Comparison of ENCODE assay signal across 9 mouse cellular contexts in the genomic region with DNA sequence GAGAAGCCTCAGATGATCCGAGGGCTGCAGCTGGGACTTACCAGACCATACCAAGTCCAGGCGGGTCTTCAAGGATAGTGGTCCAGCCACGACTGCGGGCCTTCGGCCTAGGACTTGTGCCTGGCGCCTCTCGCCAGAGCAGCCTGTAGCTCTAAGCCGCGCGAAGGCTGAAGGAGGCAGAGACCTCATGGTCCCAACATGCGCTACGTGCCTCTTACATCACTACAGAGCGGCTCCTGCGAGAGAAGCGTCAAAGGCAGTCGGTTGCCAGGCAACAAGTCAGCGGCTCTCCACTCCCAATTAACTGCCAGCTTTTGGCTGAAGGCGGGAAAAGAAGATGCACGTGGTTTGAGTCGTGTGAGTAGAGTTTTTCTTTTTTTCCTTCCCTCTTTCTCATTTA. TPM values are rescaled to one million over a fixed set of nuclear protein-coding genes. Genes with fewer than 3 reads are reported as not detected.
DNase-seq lines count a peak whose midpoint lies in the region; ATAC-seq and TF ChIP-seq lines count a peak whose summit lies in the region.
"Had no signal": no experiment of that assay in that cellular context is flagged by ENCODE, and none has a peak within 500 bp of the region (broad histone marks: within the 10 kb centered on the region; RNA-seq: fewer than 3 reads in every experiment).

No protein-coding gene starts in this region.

- H3K9ac ChIP-seq in lung, postnatal 0 days (replicated peaks; ENCODE audit: low read depth): no peak overlapping the region
- no peak overlapping the region for H3K9ac ChIP-seq in neural tube, embryonic 13.5 days
- H3K9ac ChIP-seq: stomach, embryonic 15.5 days had no signal

- no peaks in the 10 kb centered on the region for H3K9me3 ChIP-seq in lung, postnatal 0 days (ENCODE audit: low read length)
- H3K9me3 ChIP-seq in neural tube, embryonic 13.5 days: 0 out of 2 replicates have a peak, but pooled peaks cover 3% of the 10 kb centered on the region
- H3K9me3 ChIP-seq: stomach, embryonic 15.5 days had no signal

- WGBS in lung, postnatal 0 days: 36% methylated on average over 20 of the region's 20 CpGs
- 30% methylated on average over 20 of the region's 20 CpGs for WGBS in neural tube, embryonic 13.5 days

- DNase-seq in lung, postnatal 0 days (ENCODE audit: low spot score): peak; percentile 41
- DNase-seq in lung, postnatal 36 days: no peak
- DNase-seq in frontal cortex, postnatal 14 days (ENCODE audit: low spot score in 2 of 2): peak; percentile 54 to 68
- DNase-seq in left cerebral cortex, adult 8-10 months (ENCODE audit: low spot score in 2 of 2): peak; percentile 40 to 74
- DNase-seq in cerebellum, adult 9-11 months: no peak
- no peak for DNase-seq in B cell, adult 2 months

- no peak overlapping the region for H3K4me3 ChIP-seq in lung, postnatal 0 days (ENCODE audit: low read depth, low read length)
- H3K4me3 ChIP-seq in neural tube, embryonic 13.5 days: no peak overlapping the region
- H3K4me3 ChIP-seq: stomach, embryonic 15.5 days had no signal

- no peak for TF ChIP-seq EP300 in lung, postnatal 0 days (IDR thresholded peaks at IDR 0.05)

- no peaks in the 10 kb centered on the region for H3K36me3 ChIP-seq in lung, postnatal 0 days (ENCODE audit: insufficient read depth, low read length)
- peaks cover 17% of the 10 kb centered on the region for H3K36me3 ChIP-seq in neural tube, embryonic 13.5 days
- H3K36me3 ChIP-seq: stomach, embryonic 15.5 days had no signal

- H3K4me2 ChIP-seq in lung, postnatal 0 days (replicated peaks; ENCODE audit: low read depth, low read length): no peak overlapping the region
- H3K4me2 ChIP-seq in neural tube, embryonic 13.5 days: 0 out of 2 replicates have a peak overlapping the region, but pooled peaks have one; percentile 20
- H3K4me2 ChIP-seq: stomach, embryonic 15.5 days had no signal

- H3K4me1 ChIP-seq in lung, postnatal 0 days (ENCODE audit: insufficient read depth, low read depth, low read length): no peaks in the 10 kb centered on the region
- H3K4me1 ChIP-seq in neural tube, embryonic 13.5 days (replicated peaks): peaks cover 4% of the 10 kb centered on the region; the same call in 1 of the 2 replicates
- H3K4me1 ChIP-seq: stomach, embryonic 15.5 days had no signal

- no peaks in the 10 kb centered on the region for H3K27me3 ChIP-seq in lung, postnatal 0 days (replicated peaks; ENCODE audit: insufficient read depth, low read length)
- no peaks in the 10 kb centered on the region for H3K27me3 ChIP-seq in neural tube, embryonic 13.5 days
- H3K27me3 ChIP-seq: stomach, embryonic 15.5 days had no signal

- ATAC-seq in lung, postnatal 0 days: no peak
- peak; percentile 69 for ATAC-seq in neural tube, embryonic 13.5 days (ENCODE audit: low read depth)
- ATAC-seq in erythroblast, adult 5-6 weeks (replicated peaks; ENCODE audit: low FRiP score, poor library complexity, severe bottlenecking): no peak

- H3K27ac ChIP-seq in lung, postnatal 0 days (ENCODE audit: low read length): no peak overlapping the region
- no peak overlapping the region for H3K27ac ChIP-seq in neural tube, embryonic 13.5 days (replicated peaks)
- H3K27ac ChIP-seq: stomach, embryonic 15.5 days had no signal

- no peak for TF ChIP-seq CTCF in lung, postnatal 0 days (IDR thresholded peaks at IDR 0.05)

RNA-seq across cellular contexts. Expression of a gene that starts 10.3 kb away (rescaled TPM):
- 3.9 and 4.7 TPM in 2 replicates for polyA plus RNA-seq in lung, postnatal 0 days (2015; fragmentation: Nextera tagmentation; extraction: Ambion mirVana)
- total RNA-seq in left cerebral cortex, adult 8-10 months (2022): 10 to 100 TPM; 40.9 to 47.1 (median 44.0) TPM
- polyA plus RNA-seq in neural tube, embryonic 13.5 days (2015; fragmentation: Nextera tagmentation; extraction: Ambion mirVana): 10.8 and 13.0 TPM in 2 replicates
- total RNA-seq in erythroblast, adult 5-6 weeks (2015; ENCODE audit: low replicate concordance): 13.8 and 21.3 TPM in 2 replicates
- 2.8 and 4.3 TPM in 2 replicates for total RNA-seq in erythroblast, adult 5-6 weeks (2017; ENCODE audit: low replicate concordance)

RNA-seq across cellular contexts. Expression of a gene that starts 34.9 kb away (rescaled TPM):
- 13.5 and 13.6 TPM in 2 replicates for polyA plus RNA-seq in lung, postnatal 0 days (2015; fragmentation: Nextera tagmentation; extraction: Ambion mirVana)
- total RNA-seq in left cerebral cortex, adult 8-10 months (2022): 10 to 100 TPM; 13.6 to 22.3 (median 20.3) TPM
- polyA plus RNA-seq in neural tube, embryonic 13.5 days (2015; fragmentation: Nextera tagmentation; extraction: Ambion mirVana): 27.2 and 31.9 TPM in 2 replicates
- 0.77 and 4.6 TPM in 2 replicates for total RNA-seq in erythroblast, adult 5-6 weeks (2015; ENCODE audit: low replicate concordance)
- total RNA-seq in erythroblast, adult 5-6 weeks (2017; ENCODE audit: low replicate concordance): 1.7 and 3.2 TPM in 2 replicates

RNA-seq across cellular contexts. Expression of a gene that starts 51.5 kb away (rescaled TPM):
- not detected in 2 replicates for polyA plus RNA-seq in lung, postnatal 0 days (2015; fragmentation: Nextera tagmentation; extraction: Ambion mirVana)
- not detected for total RNA-seq in left cerebral cortex, adult 8-10 months (2022)
- not detected in 2 replicates for polyA plus RNA-seq in neural tube, embryonic 13.5 days (2015; fragmentation: Nextera tagmentation; extraction: Ambion mirVana)
- total RNA-seq in erythroblast, adult 5-6 weeks (2015; ENCODE audit: low replicate concordance): not detected in 2 replicates
- total RNA-seq in erythroblast, adult 5-6 weeks (2017; ENCODE audit: low replicate concordance): not detected in 2 replicates

RNA-seq across cellular contexts. Expression of a gene that starts 54.8 kb away (rescaled TPM):
- polyA plus RNA-seq in lung, postnatal 0 days (2015; fragmentation: Nextera tagmentation; extraction: Ambion mirVana): not detected in 2 replicates
- total RNA-seq in left cerebral cortex, adult 8-10 months (2022): under 1 TPM in 1 of 4 experiments, not detected in 3; 0.78 TPM
- 0.15 TPM in 1 of 2 replicates, not detected in the other for polyA plus RNA-seq in neural tube, embryonic 13.5 days (2015; fragmentation: Nextera tagmentation; extraction: Ambion mirVana)
- not detected in 2 replicates for total RNA-seq in erythroblast, adult 5-6 weeks (2015; ENCODE audit: low replicate concordance)
- total RNA-seq in erythroblast, adult 5-6 weeks (2017; ENCODE audit: low replicate concordance): not detected in 2 replicates

Comparison
In these comparisons a context has a peak if more than half of its experiments do, and no peak if none do; other contexts are left out.
1. DNase-seq: peak in lung, postnatal 0 days (single experiment), frontal cortex, postnatal 14 days (2 of 2) and left cerebral cortex, adult 8-10 months (2 of 2); none in lung, postnatal 36 days (single experiment), cerebellum, adult 9-11 months (single experiment) and B cell, adult 2 months (0 of 2).